ENCODE assay signal across 8 mouse cellular contexts in genomic region chr14:21076501-21077194, GRCm38 (mm10). TPM values are rescaled to one million over a fixed set of nuclear protein-coding genes. Genes with fewer than 3 reads are reported as not detected.
DNase-seq lines count a peak whose midpoint lies in the region; ATAC-seq and TF ChIP-seq lines count a peak whose summit lies in the region.

No protein-coding gene starts in this region.

- WGBS in embryonic facial prominence, embryonic 15.5 days, result 31% methylated on average over 7 of the region's 7 CpGs
- WGBS in intestine, postnatal 0 days, result 27% methylated on average over 7 of the region's 7 CpGs
- 47% methylated on average over 7 of the region's 7 CpGs for WGBS in midbrain, postnatal 0 days

- H3K4me1 ChIP-seq in MEL (ENCODE audit: control insufficient read depth in 1 of 2, insufficient read depth in 2 of 2, low read length in 2 of 2), result peaks cover 18 to 29% of the 10 kb centered on the region in 2 experiments
- peaks cover 15% of the 10 kb centered on the region for H3K4me1 ChIP-seq in embryonic facial prominence, embryonic 15.5 days
- 0 out of 2 replicates have a peak, but pooled peaks cover 7% of the 10 kb centered on the region for H3K4me1 ChIP-seq in intestine, postnatal 0 days (replicated peaks; ENCODE audit: control insufficient read depth, insufficient read depth, low read length)
- no peaks in the 10 kb centered on the region for H3K4me1 ChIP-seq in midbrain, postnatal 0 days (ENCODE audit: insufficient read depth, low read length)

- peaks cover 0 to 40% of the 10 kb centered on the region in 2 experiments; a peak in 2 of 4 replicates for H3K36me3 ChIP-seq in MEL (ENCODE audit: control insufficient read depth in 1 of 2, insufficient read depth in 2 of 2, low read length in 2 of 2)
- H3K36me3 ChIP-seq in embryonic facial prominence, embryonic 15.5 days, result no peaks in the 10 kb centered on the region
- no peaks in the 10 kb centered on the region for H3K36me3 ChIP-seq in intestine, postnatal 0 days (ENCODE audit: control insufficient read depth, insufficient read depth)
- no peaks in the 10 kb centered on the region for H3K36me3 ChIP-seq in midbrain, postnatal 0 days (ENCODE audit: insufficient read depth, low read length)

- H3K9ac ChIP-seq in MEL (ENCODE audit: control insufficient read depth, low read depth, low read length, poor library complexity, severe bottlenecking), result peak overlapping the region; percentile 73
- H3K9ac ChIP-seq in embryonic facial prominence, embryonic 15.5 days, result peak overlapping the region; percentile 77; the same call in 1 of the 2 replicates
- peak overlapping the region; percentile 68 for H3K9ac ChIP-seq in intestine, postnatal 0 days (ENCODE audit: low read depth, low read length)
- peak overlapping the region; percentile 56 for H3K9ac ChIP-seq in midbrain, postnatal 0 days (replicated peaks; ENCODE audit: low read length, poor library complexity, severe bottlenecking)

- TF ChIP-seq POLR2A in MEL (IDR thresholded peaks at IDR 0.05; ENCODE audit: control insufficient read depth in 1 of 2, insufficient read depth in 1 of 2, low read depth in 1 of 2, low read length in 2 of 2, poor library complexity in 1 of 2), result no peak

- peak; percentile 38 for DNase-seq in kidney, adult 9 months
- no peak for DNase-seq in kidney, postnatal 4 days
- no peak for DNase-seq in MEL (ENCODE audit: low read depth, low spot score)
- DNase-seq in midbrain, postnatal 0 days (ENCODE audit: low spot score), result no peak
- no peak for DNase-seq in layer of hippocampus, postnatal 14 days (ENCODE audit: low spot score in 2 of 2)

- TF ChIP-seq CTCF in MEL (IDR thresholded peaks at IDR 0.05 in 2 of 3, conservative IDR thresholded peaks at IDR 0.05 in 1 of 3; ENCODE audit: control insufficient read depth in 1 of 3, insufficient read depth in 1 of 3, low read depth in 2 of 3, low read length in 3 of 3, poor library complexity in 1 of 3, severe bottlenecking in 1 of 3), result no peak
- no peak for TF ChIP-seq CTCF in intestine, postnatal 0 days (IDR thresholded peaks at IDR 0.05; ENCODE audit: low read depth)
- TF ChIP-seq CTCF in midbrain, postnatal 0 days (IDR thresholded peaks at IDR 0.05), result no peak

- peak overlapping the region; percentile 53 for H3K27ac ChIP-seq in MEL (ENCODE audit: control insufficient read depth, low read depth, low read length)
- H3K27ac ChIP-seq in embryonic facial prominence, embryonic 15.5 days (replicated peaks), result peak overlapping the region; percentile 92
- peak overlapping the region; percentile 89 for H3K27ac ChIP-seq in intestine, postnatal 0 days (ENCODE audit: low read depth, low read length)
- H3K27ac ChIP-seq in midbrain, postnatal 0 days (ENCODE audit: low read depth, low read length), result no peak overlapping the region

- TF ChIP-seq RAD21 in MEL (IDR thresholded peaks at IDR 0.05; ENCODE audit: low read depth, low read length), result no peak

- H3K9me3 ChIP-seq in MEL (replicated peaks; ENCODE audit: insufficient read depth, low read length), result no peaks in the 10 kb centered on the region
- H3K9me3 ChIP-seq in embryonic facial prominence, embryonic 15.5 days (replicated peaks), result no peaks in the 10 kb centered on the region
- H3K9me3 ChIP-seq in intestine, postnatal 0 days (ENCODE audit: control insufficient read depth), result no peaks in the 10 kb centered on the region
- no peaks in the 10 kb centered on the region for H3K9me3 ChIP-seq in midbrain, postnatal 0 days (ENCODE audit: low read length)

- TF ChIP-seq EP300 in MEL (IDR thresholded peaks at IDR 0.05; ENCODE audit: low read depth in 1 of 2, low read length in 2 of 2), result no peak

- H3K79me2 ChIP-seq in MEL (ENCODE audit: control insufficient read depth, insufficient read depth, low read length, poor library complexity), result peaks cover 28% of the 10 kb centered on the region

- H3K4me3 ChIP-seq in MEL (ENCODE audit: control insufficient read depth in 1 of 2, insufficient read depth in 1 of 2, low read depth in 2 of 2, low read length in 2 of 2), result peak overlapping the region; percentile 84 to 89
- peak overlapping the region; percentile 74 for H3K4me3 ChIP-seq in embryonic facial prominence, embryonic 15.5 days (replicated peaks)
- peak overlapping the region; percentile 59 for H3K4me3 ChIP-seq in intestine, postnatal 0 days (ENCODE audit: low read depth, low read length)
- H3K4me3 ChIP-seq in midbrain, postnatal 0 days (ENCODE audit: low read depth, low read length), result peak overlapping the region; percentile 76

- no peak for ATAC-seq in embryonic facial prominence, embryonic 15.5 days (ENCODE audit: insufficient number of reproducible peaks, low FRiP score, low TSS enrichment, low read depth)
- peak; percentile 9; the same call in 1 of the 2 replicates for ATAC-seq in intestine, postnatal 0 days
- ATAC-seq in midbrain, postnatal 0 days (ENCODE audit: low FRiP score), result peak; percentile 36; the same call in 1 of the 2 replicates
- no peak for ATAC-seq in granulocyte monocyte progenitor cell, adult 5-6 weeks (replicated peaks; ENCODE audit: poor library complexity, severe bottlenecking)

- H3K4me2 ChIP-seq in embryonic facial prominence, embryonic 15.5 days (replicated peaks), result peak overlapping the region; percentile 80
- H3K4me2 ChIP-seq in intestine, postnatal 0 days (replicated peaks; ENCODE audit: low read depth), result peak overlapping the region; percentile 85
- H3K4me2 ChIP-seq in midbrain, postnatal 0 days (ENCODE audit: low read depth, low read length, poor library complexity, severe bottlenecking), result peak overlapping the region; percentile 82

- H3K27me3 ChIP-seq in MEL (ENCODE audit: control insufficient read depth in 1 of 2, insufficient read depth in 2 of 2, low read length in 2 of 2), result no peaks in the 10 kb centered on the region
- H3K27me3 ChIP-seq in embryonic facial prominence, embryonic 15.5 days, result no peaks in the 10 kb centered on the region
- H3K27me3 ChIP-seq in intestine, postnatal 0 days (replicated peaks; ENCODE audit: control insufficient read depth, insufficient read depth, low read length), result no peaks in the 10 kb centered on the region
- H3K27me3 ChIP-seq in midbrain, postnatal 0 days (ENCODE audit: insufficient read depth, low read length), result no peaks in the 10 kb centered on the region

TF ChIP-seq in MEL, 35 proteins besides CTCF, POLR2A, EP300 and RAD21:
- TF ChIP-seq ZNF384 (IDR thresholded peaks at IDR 0.05; ENCODE audit: low read depth, low read length), result peak; percentile 89
- TF ChIP-seq MAZ (IDR thresholded peaks at IDR 0.05; ENCODE audit: low read depth, low read length), result no peak
- TF ChIP-seq BHLHE40 (IDR thresholded peaks at IDR 0.05; ENCODE audit: borderline replicate concordance, low read depth, low read length), result no peak

RNA-seq across cellular contexts. Expression of gene Adk, which starts 24.3 kb away (rescaled TPM):
- total RNA-seq in MEL (2012; rRNA removed), result 102 and 125 TPM in 2 replicates
- 100 to 1,000 TPM in 1 of 2 experiments, 10 to 100 TPM in 1; 69.0 to 479 TPM for polyA plus RNA-seq in MEL (2012; ENCODE audit: insufficient read depth in 1 of 2, insufficient read length in 2 of 2, low read depth in 1 of 2, low replicate concordance in 2 of 2, missing spikeins in 1 of 2)
- polyA plus RNA-seq in embryonic facial prominence, embryonic 15.5 days (2015; fragmentation: Nextera tagmentation; extraction: Ambion mirVana), result 138 and 139 TPM in 2 replicates
- 240 and 254 TPM in 2 replicates for polyA plus RNA-seq in intestine, postnatal 0 days (2015; fragmentation: Nextera tagmentation; extraction: Ambion mirVana)
- total RNA-seq in midbrain, postnatal 0 days (2014; rRNA removed), result 25.3 and 27.3 TPM in 2 replicates
- polyA plus RNA-seq in midbrain, postnatal 0 days (2015; fragmentation: Nextera tagmentation; extraction: Ambion mirVana), result 48.3 and 50.6 TPM in 2 replicates
- total RNA-seq in layer of hippocampus, postnatal 14 days (2021), result 10 to 100 TPM; 67.5 to 69.7 TPM
- total RNA-seq in granulocyte monocyte progenitor cell, adult 5-6 weeks (2014; fragmentation: Nextera tagmentation), result 69.1 and 73.1 TPM in 2 replicates
- total RNA-seq in granulocyte monocyte progenitor cell, adult 5-6 weeks (2017), result 96.7 and 125 TPM in 2 replicates

RNA-seq across cellular contexts. Expression of gene Ap3m1, which starts 24.3 kb away (rescaled TPM):
- 27.9 and 31.8 TPM in 2 replicates for total RNA-seq in MEL (2012; rRNA removed)
- polyA plus RNA-seq in MEL (2012; ENCODE audit: insufficient read depth in 1 of 2, insufficient read length in 2 of 2, low read depth in 1 of 2, low replicate concordance in 2 of 2, missing spikeins in 1 of 2), result 10 to 100 TPM in 1 of 2 experiments, not detected in 1; 47.4 TPM
- 63.5 and 68.1 TPM in 2 replicates for polyA plus RNA-seq in embryonic facial prominence, embryonic 15.5 days (2015; fragmentation: Nextera tagmentation; extraction: Ambion mirVana)
- 58.8 and 60.0 TPM in 2 replicates for polyA plus RNA-seq in intestine, postnatal 0 days (2015; fragmentation: Nextera tagmentation; extraction: Ambion mirVana)
- 53.9 and 67.6 TPM in 2 replicates for total RNA-seq in midbrain, postnatal 0 days (2014; rRNA removed)
- 50.1 and 54.2 TPM in 2 replicates for polyA plus RNA-seq in midbrain, postnatal 0 days (2015; fragmentation: Nextera tagmentation; extraction: Ambion mirVana)
- 10 to 100 TPM; 82.1 to 84.3 TPM for total RNA-seq in layer of hippocampus, postnatal 14 days (2021)
- total RNA-seq in granulocyte monocyte progenitor cell, adult 5-6 weeks (2014; fragmentation: Nextera tagmentation), result 54.1 and 71.7 TPM in 2 replicates
- 66.0 and 83.4 TPM in 2 replicates for total RNA-seq in granulocyte monocyte progenitor cell, adult 5-6 weeks (2017)

Comparison
In these comparisons a context has a peak if more than half of its experiments do, and no peak if none do; other contexts are left out.
1. ATAC-seq: peak in intestine, postnatal 0 days (single experiment) and midbrain, postnatal 0 days (single experiment); none in embryonic facial prominence, embryonic 15.5 days (single experiment) and granulocyte monocyte progenitor cell, adult 5-6 weeks (single experiment).
2. Peak in every context shown above with its lines, with median percentiles within 50 percentile points of each other: H3K4me3 ChIP-seq, H3K9ac ChIP-seq and H3K4me2 ChIP-seq.